Mouse (Mus musculus): Measurements from ENCODE around the gene Uvrag. TPM values are rescaled to one million over a fixed set of nuclear protein-coding genes. Genes with fewer than 3 reads are reported as not detected.

Uvrag gene
- total and polyA plus RNA-seq, 2 experiments: 12.2 to 18.3 TPM

DNA sequence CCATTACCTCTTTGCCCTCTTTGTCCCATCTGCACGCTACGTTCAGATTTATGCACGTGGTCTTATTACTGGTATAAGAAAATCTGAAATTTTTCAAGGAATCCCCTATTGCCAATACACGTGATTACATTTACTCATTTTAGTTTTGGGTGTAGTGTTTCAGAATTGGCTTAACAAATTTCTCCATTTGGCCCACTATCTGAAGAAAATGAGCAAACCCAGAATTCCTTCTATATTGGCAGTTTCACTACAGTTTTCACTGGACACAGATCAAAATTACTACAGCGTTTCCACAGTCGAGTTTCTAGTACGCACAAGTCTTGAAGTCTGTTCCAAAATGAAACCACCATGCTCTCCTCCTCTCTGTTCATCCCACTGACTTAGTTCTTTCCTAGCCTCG is 104.7 kb downstream of the Uvrag start:
- Histone ChIP-seq H3K4me3 (ENCODE audit: insufficient read depth, low read depth, low read length) (no peak overlapping the region), H3K9ac (ENCODE audit: low read depth, low read length) (no peak overlapping the region), H3K27me3 (ENCODE audit: control insufficient read depth, insufficient read depth, low read length) (no peaks in the 10 kb centered on the region), H3K36me3 (ENCODE audit: control insufficient read depth, insufficient read depth, low read length) (peaks cover 3% of the 10 kb centered on the region; the same call in 1 of the 2 replicates), H3K27ac (replicated peaks; ENCODE audit: insufficient read depth, low read depth, low read length) (no peak overlapping the region), H3K79me2 (ENCODE audit: control insufficient read depth, insufficient read depth, low read length) (peaks cover 12% of the 10 kb centered on the region; the same call in 1 of the 2 replicates), H3K4me1 (ENCODE audit: control insufficient read depth, insufficient read depth, low read length) (peaks cover 10% of the 10 kb centered on the region; the same call in 1 of the 2 replicates)
- DNase-seq (ENCODE audit: extremely low read depth, low read depth, low spot score): no peak
- WGBS: 84% methylated on average over 8 of the region's 8 CpGs
- TF ChIP-seq CTCF (IDR thresholded peaks at IDR 0.05; ENCODE audit: low read depth, low read length): no peak
- no peak for TF ChIP-seq POLR2A (IDR thresholded peaks at IDR 0.05; ENCODE audit: extremely low read depth, insufficient read depth, low read length)

- TF ChIP-seq CTCF (IDR thresholded peaks at IDR 0.05; ENCODE audit: low read depth, low read length): no peak
- no peak for DNase-seq (ENCODE audit: extremely low read depth, low read depth, low spot score)
- Histone ChIP-seq H3K79me2 (ENCODE audit: control insufficient read depth, insufficient read depth, low read length) (peaks cover 9% of the 10 kb centered on the region; the same call in 1 of the 2 replicates), H3K4me1 (ENCODE audit: control insufficient read depth, insufficient read depth, low read length) (peaks cover 10% of the 10 kb centered on the region; the same call in 1 of the 2 replicates), H3K27ac (replicated peaks; ENCODE audit: insufficient read depth, low read depth, low read length) (no peak overlapping the region), H3K36me3 (ENCODE audit: control insufficient read depth, insufficient read depth, low read length) (peaks cover 3% of the 10 kb centered on the region; the same call in 1 of the 2 replicates), H3K27me3 (ENCODE audit: control insufficient read depth, insufficient read depth, low read length) (no peaks in the 10 kb centered on the region), H3K4me3 (ENCODE audit: insufficient read depth, low read depth, low read length) (no peak overlapping the region), H3K9ac (ENCODE audit: low read depth, low read length) (no peak overlapping the region)
- 70% methylated on average over 2 of the region's 2 CpGs for WGBS
Observed at GRCm38 (mm10) chr7:99034909-99035308, 106.0 kb downstream of the Uvrag start.

- Histone ChIP-seq H3K36me3 (ENCODE audit: control insufficient read depth, insufficient read depth, low read length) (peaks cover 3% of the 10 kb centered on the region; the same call in 1 of the 2 replicates), H3K4me3 (ENCODE audit: insufficient read depth, low read depth, low read length) (no peak overlapping the region), H3K79me2 (ENCODE audit: control insufficient read depth, insufficient read depth, low read length) (peaks cover 9% of the 10 kb centered on the region; the same call in 1 of the 2 replicates), H3K27ac (replicated peaks; ENCODE audit: insufficient read depth, low read depth, low read length) (no peak overlapping the region), H3K4me1 (ENCODE audit: control insufficient read depth, insufficient read depth, low read length) (peaks cover 10% of the 10 kb centered on the region; the same call in 1 of the 2 replicates), H3K27me3 (ENCODE audit: control insufficient read depth, insufficient read depth, low read length) (no peaks in the 10 kb centered on the region), H3K9ac (ENCODE audit: low read depth, low read length) (no peak overlapping the region)
- WGBS: 96% methylated on average over 5 of the region's 5 CpGs
- no peak for TF ChIP-seq POLR2A (IDR thresholded peaks at IDR 0.05; ENCODE audit: extremely low read depth, insufficient read depth, low read length)
- TF ChIP-seq CTCF (IDR thresholded peaks at IDR 0.05; ENCODE audit: low read depth, low read length): no peak
- DNase-seq (ENCODE audit: extremely low read depth, low read depth, low spot score): peak; percentile 39
Observed at GRCm38 (mm10) chr7:99033838-99034237, 107.1 kb downstream of the Uvrag start.

DNA sequence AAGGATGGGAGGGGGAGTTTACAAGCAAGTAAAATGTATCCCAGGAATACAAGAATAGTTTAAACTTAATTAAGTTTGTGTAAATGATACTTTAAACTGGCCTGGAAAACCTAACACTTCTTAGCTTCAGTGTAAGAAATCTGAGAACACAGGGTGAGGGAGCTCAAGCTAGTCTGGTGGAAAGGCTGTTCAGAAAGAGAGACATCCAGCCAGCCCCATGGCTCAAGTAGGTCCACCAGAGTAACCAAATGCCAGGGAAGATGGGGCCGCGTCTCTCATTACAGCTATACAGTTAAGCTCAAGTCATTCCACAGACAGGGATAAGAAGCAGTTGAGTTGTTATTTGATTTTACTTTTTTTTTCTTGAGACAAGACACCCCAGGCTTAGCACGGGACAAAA is 107.6 kb downstream of the Uvrag start:
- no peak for TF ChIP-seq POLR2A (IDR thresholded peaks at IDR 0.05; ENCODE audit: extremely low read depth, insufficient read depth, low read length)
- TF ChIP-seq CTCF (IDR thresholded peaks at IDR 0.05; ENCODE audit: low read depth, low read length): no peak
- Histone ChIP-seq H3K27me3 (ENCODE audit: control insufficient read depth, insufficient read depth, low read length) (no peaks in the 10 kb centered on the region), H3K79me2 (ENCODE audit: control insufficient read depth, insufficient read depth, low read length) (peaks cover 7% of the 10 kb centered on the region; the same call in 1 of the 2 replicates), H3K4me1 (ENCODE audit: control insufficient read depth, insufficient read depth, low read length) (peaks cover 10% of the 10 kb centered on the region; the same call in 1 of the 2 replicates), H3K27ac (replicated peaks; ENCODE audit: insufficient read depth, low read depth, low read length) (no peak overlapping the region), H3K4me3 (ENCODE audit: insufficient read depth, low read depth, low read length) (no peak overlapping the region), H3K36me3 (ENCODE audit: control insufficient read depth, insufficient read depth, low read length) (peaks cover 3% of the 10 kb centered on the region; the same call in 1 of the 2 replicates), H3K9ac (ENCODE audit: low read depth, low read length) (no peak overlapping the region)
- over 99% methylated on average over 3 of the region's 3 CpGs for WGBS
- no peak for DNase-seq (ENCODE audit: extremely low read depth, low read depth, low spot score)

- TF ChIP-seq CTCF (IDR thresholded peaks at IDR 0.05; ENCODE audit: low read depth, low read length) (no peak), POLR2A (IDR thresholded peaks at IDR 0.05; ENCODE audit: extremely low read depth, insufficient read depth, low read length) (no peak)
- WGBS: 47% methylated on average over 8 of the region's 8 CpGs
- Histone ChIP-seq H3K4me1 (ENCODE audit: control insufficient read depth, insufficient read depth, low read length) (peaks cover 10% of the 10 kb centered on the region; the same call in 1 of the 2 replicates), H3K27me3 (ENCODE audit: control insufficient read depth, insufficient read depth, low read length) (no peaks in the 10 kb centered on the region), H3K9ac (ENCODE audit: low read depth, low read length) (no peak overlapping the region), H3K79me2 (ENCODE audit: control insufficient read depth, insufficient read depth, low read length) (peaks cover 9% of the 10 kb centered on the region; the same call in 1 of the 2 replicates), H3K27ac (replicated peaks; ENCODE audit: insufficient read depth, low read depth, low read length) (no peak overlapping the region), H3K36me3 (ENCODE audit: control insufficient read depth, insufficient read depth, low read length) (peaks cover 3% of the 10 kb centered on the region; the same call in 1 of the 2 replicates), H3K4me3 (ENCODE audit: insufficient read depth, low read depth, low read length) (no peak overlapping the region)
- DNase-seq (ENCODE audit: extremely low read depth, low read depth, low spot score): peak; percentile 95
Observed at GRCm38 (mm10) chr7:99032051-99032450, 108.9 kb downstream of the Uvrag start.

DNA sequence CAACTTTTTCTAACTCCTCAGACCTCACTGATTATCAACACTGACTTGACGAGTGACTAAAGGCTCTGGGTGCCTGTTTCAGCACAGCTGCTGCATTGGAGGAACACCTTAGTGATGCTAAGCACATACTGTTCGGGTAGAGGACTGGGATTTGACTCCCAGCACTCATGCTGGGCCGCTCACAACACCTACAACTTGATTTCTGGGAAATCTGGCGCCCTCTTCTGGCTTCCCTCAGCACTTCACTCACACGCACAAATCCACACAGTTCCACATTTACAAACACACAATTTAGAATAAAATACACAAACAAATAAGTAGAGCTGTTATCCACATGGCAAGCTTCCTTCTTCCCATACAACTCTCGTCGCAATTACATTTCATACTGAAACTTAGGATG is 112.8 kb downstream of the Uvrag start:
- Histone ChIP-seq H3K27ac (replicated peaks; ENCODE audit: insufficient read depth, low read depth, low read length) (no peak overlapping the region), H3K27me3 (ENCODE audit: control insufficient read depth, insufficient read depth, low read length) (no peaks in the 10 kb centered on the region), H3K9ac (ENCODE audit: low read depth, low read length) (no peak overlapping the region), H3K4me3 (ENCODE audit: insufficient read depth, low read depth, low read length) (no peak overlapping the region), H3K36me3 (ENCODE audit: control insufficient read depth, insufficient read depth, low read length) (peaks cover 3% of the 10 kb centered on the region; the same call in 1 of the 2 replicates), H3K79me2 (ENCODE audit: control insufficient read depth, insufficient read depth, low read length) (peaks cover 2% of the 10 kb centered on the region; the same call in 1 of the 2 replicates), H3K4me1 (ENCODE audit: control insufficient read depth, insufficient read depth, low read length) (peaks cover 19% of the 10 kb centered on the region)
- TF ChIP-seq CTCF (IDR thresholded peaks at IDR 0.05; ENCODE audit: low read depth, low read length) (peak; percentile 48), POLR2A (IDR thresholded peaks at IDR 0.05; ENCODE audit: extremely low read depth, insufficient read depth, low read length) (no peak)
- DNase-seq (ENCODE audit: extremely low read depth, low read depth, low spot score): no peak
- 94% methylated on average over 7 of the region's 7 CpGs for WGBS
